In the genomic region with DNA sequence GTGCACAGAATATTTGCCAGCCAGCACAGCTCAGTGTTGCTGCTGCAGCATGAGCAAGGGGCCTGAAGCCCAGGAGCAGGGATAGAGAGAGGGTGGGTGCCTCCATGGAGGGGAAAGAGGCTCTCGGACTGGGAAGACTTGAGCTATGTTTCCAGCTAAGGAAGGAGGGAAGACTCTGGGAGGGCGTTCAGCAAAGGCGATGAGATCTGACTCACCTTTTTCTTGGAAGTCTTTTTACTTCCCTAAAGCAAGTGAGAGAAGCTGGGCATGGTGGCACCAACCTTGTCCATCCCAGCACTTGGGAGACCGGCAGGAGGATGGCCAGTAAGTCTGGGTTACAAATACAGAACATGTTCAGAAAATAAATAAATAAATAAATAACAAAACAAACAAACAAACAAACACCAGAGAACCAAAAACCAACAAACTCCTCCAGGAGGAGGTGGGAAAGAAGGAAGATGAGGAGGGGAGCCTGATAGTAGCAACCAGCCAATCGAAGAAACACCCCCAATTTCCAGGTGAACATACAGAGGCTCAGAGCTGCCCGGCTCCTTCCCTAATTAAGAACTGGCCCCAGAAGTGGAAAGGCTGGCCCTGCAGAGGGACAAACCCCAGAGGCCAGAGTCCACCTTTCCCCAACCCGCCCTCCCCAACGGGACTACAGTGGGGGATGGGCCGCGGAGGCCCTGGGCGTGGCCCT, we compare ENCODE assay signal across 8 mouse cellular contexts. TPM values are rescaled to one million over a fixed set of nuclear protein-coding genes. Genes with fewer than 3 reads are reported as not detected.
DNase-seq lines count a peak whose midpoint lies in the region; ATAC-seq lines count a peak whose summit lies in the region.

No protein-coding gene starts in this region.

- peaks cover 19% of the 10 kb centered on the region for H3K36me3 ChIP-seq in heart, embryonic 14.5 days (ENCODE audit: control insufficient read depth, insufficient read depth, low read length)
- peaks cover 18% of the 10 kb centered on the region; the same call in 1 of the 2 replicates for H3K36me3 ChIP-seq in hindbrain, embryonic 12.5 days
- peaks cover 5% of the 10 kb centered on the region; the same call in 1 of the 2 replicates for H3K36me3 ChIP-seq in midbrain, embryonic 11.5 days (ENCODE audit: control insufficient read depth, insufficient read depth, low read length)

- no peaks in the 10 kb centered on the region for H3K9me3 ChIP-seq in heart, embryonic 14.5 days (ENCODE audit: control insufficient read depth, low read length)
- no peaks in the 10 kb centered on the region for H3K9me3 ChIP-seq in hindbrain, embryonic 12.5 days (replicated peaks)
- no peaks in the 10 kb centered on the region for H3K9me3 ChIP-seq in midbrain, embryonic 11.5 days (ENCODE audit: control insufficient read depth, low read length)

- no peak for ATAC-seq in heart, embryonic 14.5 days (ENCODE audit: insufficient number of reproducible peaks, insufficient read depth, low FRiP score, low read depth)
- no peak for ATAC-seq in hindbrain, embryonic 12.5 days (ENCODE audit: low FRiP score)
- no peak; the same call in 1 of the 2 replicates for ATAC-seq in midbrain, embryonic 11.5 days (ENCODE audit: low FRiP score)

- peak overlapping the region; percentile 61 for H3K4me2 ChIP-seq in heart, embryonic 14.5 days (ENCODE audit: low read length)
- peak overlapping the region; percentile 63 for H3K4me2 ChIP-seq in hindbrain, embryonic 12.5 days (replicated peaks)
- H3K4me2 ChIP-seq in midbrain, embryonic 11.5 days = peak overlapping the region; percentile 46

- WGBS in heart, embryonic 14.5 days = 13% methylated on average over 11 of the region's 11 CpGs
- 10% methylated on average over 11 of the region's 11 CpGs for WGBS in hindbrain, embryonic 12.5 days
- WGBS in midbrain, embryonic 11.5 days = 14% methylated on average over 11 of the region's 11 CpGs

- intact Hi-C loops in heart, postnatal 10 days (cut with DNase I) = no loop called here

- peaks cover 9 to 14% of the 10 kb centered on the region in 2 experiments for H3K4me1 ChIP-seq in heart, embryonic 14.5 days (ENCODE audit: control insufficient read depth in 2 of 2, insufficient read depth in 2 of 2, low read length in 2 of 2)
- H3K4me1 ChIP-seq in hindbrain, embryonic 12.5 days = peaks cover 6% of the 10 kb centered on the region
- H3K4me1 ChIP-seq in midbrain, embryonic 11.5 days (ENCODE audit: control insufficient read depth, insufficient read depth, low read length) = 0 out of 2 replicates have a peak, but pooled peaks cover 2% of the 10 kb centered on the region

- DNase-seq in heart, postnatal 10 days = no peak
- DNase-seq in NIH3T3 (ENCODE audit: low read depth) = peak; percentile 75
- DNase-seq in midbrain, embryonic 11.5 days (ENCODE audit: low spot score, missing footprints) = no peak
- DNase-seq in layer of hippocampus, adult 9-10 months (ENCODE audit: low spot score) = no peak
- no peak for DNase-seq in cerebellum, adult 11-12 months
- no peak for DNase-seq in T-cell, adult 2 months (ENCODE audit: low spot score)

- peak overlapping the region; percentile 60 for H3K9ac ChIP-seq in heart, embryonic 14.5 days (ENCODE audit: low read length)
- H3K9ac ChIP-seq in hindbrain, embryonic 12.5 days = peak overlapping the region; percentile 62
- H3K9ac ChIP-seq in midbrain, embryonic 11.5 days (ENCODE audit: low read length) = peak overlapping the region; percentile 51; the same call in 1 of the 2 replicates

- H3K4me3 ChIP-seq in heart, embryonic 14.5 days (ENCODE audit: control insufficient read depth in 1 of 2, insufficient read depth in 1 of 2, low read depth in 1 of 2, low read length in 2 of 2) = peak overlapping the region; percentile 16 to 31
- peak overlapping the region; percentile 26 for H3K4me3 ChIP-seq in hindbrain, embryonic 12.5 days
- H3K4me3 ChIP-seq in midbrain, embryonic 11.5 days (ENCODE audit: low read depth, low read length) = 0 out of 2 replicates have a peak overlapping the region, but pooled peaks have one; percentile 5

- H3K27ac ChIP-seq in heart, embryonic 14.5 days (replicated peaks in 1 of 2; ENCODE audit: control insufficient read depth in 1 of 2, insufficient read depth in 1 of 2, low read depth in 2 of 2, low read length in 2 of 2) = peak overlapping the region; percentile 67 to 86
- peak overlapping the region; percentile 70 for H3K27ac ChIP-seq in hindbrain, embryonic 12.5 days
- no peak overlapping the region for H3K27ac ChIP-seq in midbrain, embryonic 11.5 days (ENCODE audit: low read depth, low read length)

- H3K27me3 ChIP-seq in heart, embryonic 14.5 days (ENCODE audit: control insufficient read depth, insufficient read depth, low read length) = no peaks in the 10 kb centered on the region
- H3K27me3 ChIP-seq in hindbrain, embryonic 12.5 days = peaks cover 6% of the 10 kb centered on the region; the same call in 1 of the 2 replicates
- H3K27me3 ChIP-seq in midbrain, embryonic 11.5 days (ENCODE audit: control insufficient read depth, insufficient read depth, low read length) = no peaks in the 10 kb centered on the region; the same call in 1 of the 2 replicates

RNA-seq across cellular contexts. Expression of gene Sertad1, which starts 5.6 kb away (rescaled TPM):
- 34.5 and 34.8 TPM in 2 replicates for polyA plus RNA-seq in heart, embryonic 14.5 days (2014; fragmentation: Nextera tagmentation; extraction: Ambion mirVana)
- 10 to 100 TPM; 13.1 to 13.4 TPM for total RNA-seq in heart, postnatal 10 days (2021)
- 17.5 TPM in 2 replicates for polyA plus RNA-seq in hindbrain, embryonic 12.5 days (2016; fragmentation: Nextera tagmentation; extraction: Ambion mirVana)
- polyA plus RNA-seq in midbrain, embryonic 11.5 days (2014; fragmentation: Nextera tagmentation; extraction: Ambion mirVana) = 13.4 and 15.5 TPM in 2 replicates

RNA-seq across cellular contexts. Expression of gene Sertad3, which starts 7.5 kb away (rescaled TPM):
- polyA plus RNA-seq in heart, embryonic 14.5 days (2014; fragmentation: Nextera tagmentation; extraction: Ambion mirVana) = 15.7 and 19.4 TPM in 2 replicates
- total RNA-seq in heart, postnatal 10 days (2021) = 10 to 100 TPM in 1 of 2 experiments, 1 to 10 TPM in 1; 9.1 to 10.4 TPM
- 20.8 and 22.3 TPM in 2 replicates for polyA plus RNA-seq in hindbrain, embryonic 12.5 days (2016; fragmentation: Nextera tagmentation; extraction: Ambion mirVana)
- 20.3 and 22.0 TPM in 2 replicates for polyA plus RNA-seq in midbrain, embryonic 11.5 days (2014; fragmentation: Nextera tagmentation; extraction: Ambion mirVana)

RNA-seq across cellular contexts. Expression of gene Prx, which starts 18.0 kb away (rescaled TPM):
- 0.58 and 0.59 TPM in 2 replicates for polyA plus RNA-seq in heart, embryonic 14.5 days (2014; fragmentation: Nextera tagmentation; extraction: Ambion mirVana)
- 1 to 10 TPM; 3.1 to 3.6 TPM for total RNA-seq in heart, postnatal 10 days (2021)
- polyA plus RNA-seq in hindbrain, embryonic 12.5 days (2016; fragmentation: Nextera tagmentation; extraction: Ambion mirVana) = 2.5 and 3.5 TPM in 2 replicates
- 0.77 and 0.85 TPM in 2 replicates for polyA plus RNA-seq in midbrain, embryonic 11.5 days (2014; fragmentation: Nextera tagmentation; extraction: Ambion mirVana)

RNA-seq across cellular contexts. Expression of gene Blvrb, which starts 33.3 kb away (rescaled TPM):
- polyA plus RNA-seq in heart, embryonic 14.5 days (2014; fragmentation: Nextera tagmentation; extraction: Ambion mirVana) = 49.7 and 57.9 TPM in 2 replicates
- 10 to 100 TPM; 38.2 to 40.8 TPM for total RNA-seq in heart, postnatal 10 days (2021)
- 26.6 and 27.3 TPM in 2 replicates for polyA plus RNA-seq in hindbrain, embryonic 12.5 days (2016; fragmentation: Nextera tagmentation; extraction: Ambion mirVana)
- polyA plus RNA-seq in midbrain, embryonic 11.5 days (2014; fragmentation: Nextera tagmentation; extraction: Ambion mirVana) = 33.1 and 39.5 TPM in 2 replicates

RNA-seq across cellular contexts. Expression of gene Sptbn4, which starts 33.6 kb away (rescaled TPM):
- polyA plus RNA-seq in heart, embryonic 14.5 days (2014; fragmentation: Nextera tagmentation; extraction: Ambion mirVana) = 0.15 and 0.20 TPM in 2 replicates
- total RNA-seq in heart, postnatal 10 days (2021) = under 1 TPM; 0.74 to 0.87 TPM
- polyA plus RNA-seq in hindbrain, embryonic 12.5 days (2016; fragmentation: Nextera tagmentation; extraction: Ambion mirVana) = 0.90 and 1.1 TPM in 2 replicates
- polyA plus RNA-seq in midbrain, embryonic 11.5 days (2014; fragmentation: Nextera tagmentation; extraction: Ambion mirVana) = 0.08 and 0.31 TPM in 2 replicates
